Mouse (Mus musculus): ENCODE results near the gene Nsun2. TPM values are rescaled to one million over a fixed set of nuclear protein-coding genes. Genes with fewer than 3 reads are reported as not detected.
"Not testable (repeated sequence)": the region's sequence is repeated elsewhere in the genome, so short reads cannot be mapped to it uniquely, and the experiment has no call there.

Gene Nsun2
- polyA plus RNA-seq, 1 experiment, result 109 TPM

GRCm38 (mm10) chr13:69623843-69624242, 90.3 kb downstream of the Nsun2 start:
- H3K27ac ChIP-seq (ENCODE audit: insufficient read depth, low read length), result no peak overlapping the region
- TF ChIP-seq CTCF (IDR thresholded peaks at IDR 0.05; ENCODE audit: borderline replicate concordance, insufficient read depth, low read length) (no peak), POLR2A (IDR thresholded peaks at IDR 0.05; ENCODE audit: low read depth, low read length) (no peak)
- no peaks in the 10 kb centered on the region for H3K4me1 ChIP-seq (ENCODE audit: control insufficient read depth, insufficient read depth, low read length)
- no peak overlapping the region for H3K4me3 ChIP-seq (ENCODE audit: insufficient read depth, low read length)

- Histone ChIP-seq H3K4me3 (ENCODE audit: insufficient read depth, low read length) (no peak overlapping the region), H3K27ac (ENCODE audit: insufficient read depth, low read length) (no peak overlapping the region), H3K4me1 (ENCODE audit: control insufficient read depth, insufficient read depth, low read length) (no peaks in the 10 kb centered on the region)
- TF ChIP-seq POLR2A (IDR thresholded peaks at IDR 0.05; ENCODE audit: low read depth, low read length) (no peak), CTCF (IDR thresholded peaks at IDR 0.05; ENCODE audit: borderline replicate concordance, insufficient read depth, low read length) (no peak)
Measured at GRCm38 (mm10) chr13:69624510-69624909, 91.0 kb downstream of the Nsun2 start.

- H3K4me3 ChIP-seq (ENCODE audit: insufficient read depth, low read length), result no peak overlapping the region
- H3K27ac ChIP-seq (ENCODE audit: insufficient read depth, low read length), result no peak overlapping the region
- H3K4me1 ChIP-seq (ENCODE audit: control insufficient read depth, insufficient read depth, low read length), result no peaks in the 10 kb centered on the region
- TF ChIP-seq POLR2A (IDR thresholded peaks at IDR 0.05; ENCODE audit: low read depth, low read length) (no peak), CTCF (IDR thresholded peaks at IDR 0.05; ENCODE audit: borderline replicate concordance, insufficient read depth, low read length) (no peak)
Measured at GRCm38 (mm10) chr13:69627941-69628340, 94.4 kb downstream of the Nsun2 start.

- Histone ChIP-seq H3K4me3 (ENCODE audit: insufficient read depth, low read length) (no peak overlapping the region), H3K4me1 (ENCODE audit: control insufficient read depth, insufficient read depth, low read length) (no peaks in the 10 kb centered on the region), H3K27ac (ENCODE audit: insufficient read depth, low read length) (no peak overlapping the region)
- TF ChIP-seq POLR2A (IDR thresholded peaks at IDR 0.05; ENCODE audit: low read depth, low read length), result no peak
- TF ChIP-seq CTCF (IDR thresholded peaks at IDR 0.05; ENCODE audit: borderline replicate concordance, insufficient read depth, low read length), result no peak
Measured at GRCm38 (mm10) chr13:69630576-69630975, 97.0 kb downstream of the Nsun2 start.

GRCm38 (mm10) chr13:69631111-69631510, 97.6 kb downstream of the Nsun2 start:
- Histone ChIP-seq H3K4me1 (ENCODE audit: control insufficient read depth, insufficient read depth, low read length) (no peaks in the 10 kb centered on the region), H3K4me3 (ENCODE audit: insufficient read depth, low read length) (no peak overlapping the region), H3K27ac (ENCODE audit: insufficient read depth, low read length) (no peak overlapping the region)
- TF ChIP-seq POLR2A (IDR thresholded peaks at IDR 0.05; ENCODE audit: low read depth, low read length) (no peak), CTCF (IDR thresholded peaks at IDR 0.05; ENCODE audit: borderline replicate concordance, insufficient read depth, low read length) (no peak)

- H3K4me1 ChIP-seq (ENCODE audit: control insufficient read depth, insufficient read depth, low read length), result no peaks in the 10 kb centered on the region
- no peak for TF ChIP-seq POLR2A (IDR thresholded peaks at IDR 0.05; ENCODE audit: low read depth, low read length)
- no peak for TF ChIP-seq CTCF (IDR thresholded peaks at IDR 0.05; ENCODE audit: borderline replicate concordance, insufficient read depth, low read length)
Measured at GRCm38 (mm10) chr13:69631659-69632058, 98.1 kb downstream of the Nsun2 start.

GRCm38 (mm10) chr13:69633551-69633950, 100.0 kb downstream of the Nsun2 start:
- Histone ChIP-seq H3K4me3 (ENCODE audit: insufficient read depth, low read length) (no peak overlapping the region), H3K4me1 (ENCODE audit: control insufficient read depth, insufficient read depth, low read length) (no peaks in the 10 kb centered on the region), H3K27ac (ENCODE audit: insufficient read depth, low read length) (no peak overlapping the region)
- TF ChIP-seq POLR2A (IDR thresholded peaks at IDR 0.05; ENCODE audit: low read depth, low read length), result no peak

More at GRCm38 (mm10) chr13:69631659-69632058, 98.1 kb downstream of the Nsun2 start:
- no peak overlapping the region for H3K4me3 ChIP-seq (ENCODE audit: insufficient read depth, low read length)
- no peak overlapping the region for H3K27ac ChIP-seq (ENCODE audit: insufficient read depth, low read length)

- Histone ChIP-seq H3K4me1 (ENCODE audit: control insufficient read depth, insufficient read depth, low read length) (no peaks in the 10 kb centered on the region), H3K27ac (ENCODE audit: insufficient read depth, low read length) (no peak overlapping the region), H3K4me3 (ENCODE audit: insufficient read depth, low read length) (no peak overlapping the region)
- TF ChIP-seq CTCF (IDR thresholded peaks at IDR 0.05; ENCODE audit: borderline replicate concordance, insufficient read depth, low read length) (no peak), POLR2A (IDR thresholded peaks at IDR 0.05; ENCODE audit: low read depth, low read length) (no peak)
Measured at GRCm38 (mm10) chr13:69633988-69634387, 100.4 kb downstream of the Nsun2 start.

- H3K4me1 ChIP-seq (ENCODE audit: control insufficient read depth, insufficient read depth, low read length); H3K27ac ChIP-seq (ENCODE audit: insufficient read depth, low read length); H3K4me3 ChIP-seq (ENCODE audit: insufficient read depth, low read length): not testable (repeated sequence)
Measured at GRCm38 (mm10) chr13:69635836-69636235, 102.3 kb downstream of the Nsun2 start.

- Histone ChIP-seq H3K4me3 (ENCODE audit: insufficient read depth, low read length) (no peak overlapping the region), H3K4me1 (ENCODE audit: control insufficient read depth, insufficient read depth, low read length) (no peaks in the 10 kb centered on the region), H3K27ac (ENCODE audit: insufficient read depth, low read length) (no peak overlapping the region)
- TF ChIP-seq CTCF (IDR thresholded peaks at IDR 0.05; ENCODE audit: borderline replicate concordance, insufficient read depth, low read length) (no peak), POLR2A (IDR thresholded peaks at IDR 0.05; ENCODE audit: low read depth, low read length) (no peak)
Measured at GRCm38 (mm10) chr13:69636375-69636774, 102.8 kb downstream of the Nsun2 start.

- no peak overlapping the region for H3K4me3 ChIP-seq (ENCODE audit: insufficient read depth, low read length)
- no peaks in the 10 kb centered on the region for H3K4me1 ChIP-seq (ENCODE audit: control insufficient read depth, insufficient read depth, low read length)
- H3K27ac ChIP-seq (ENCODE audit: insufficient read depth, low read length), result no peak overlapping the region
- TF ChIP-seq POLR2A (IDR thresholded peaks at IDR 0.05; ENCODE audit: low read depth, low read length) (no peak), CTCF (IDR thresholded peaks at IDR 0.05; ENCODE audit: borderline replicate concordance, insufficient read depth, low read length) (no peak)
Measured at GRCm38 (mm10) chr13:69636816-69637215, 103.3 kb downstream of the Nsun2 start.

Measured in embryonic fibroblast, embryonic 13.5 days (primary cell).